Mouse (Mus musculus): ENCODE measurements at regions not wholly inside any gene's neighbourhood (a gene's known extent, or its start where the extent isn't known, plus 50 kb on each side); places are given as distances from the start of the nearest gene placed in this dataset.

DNA sequence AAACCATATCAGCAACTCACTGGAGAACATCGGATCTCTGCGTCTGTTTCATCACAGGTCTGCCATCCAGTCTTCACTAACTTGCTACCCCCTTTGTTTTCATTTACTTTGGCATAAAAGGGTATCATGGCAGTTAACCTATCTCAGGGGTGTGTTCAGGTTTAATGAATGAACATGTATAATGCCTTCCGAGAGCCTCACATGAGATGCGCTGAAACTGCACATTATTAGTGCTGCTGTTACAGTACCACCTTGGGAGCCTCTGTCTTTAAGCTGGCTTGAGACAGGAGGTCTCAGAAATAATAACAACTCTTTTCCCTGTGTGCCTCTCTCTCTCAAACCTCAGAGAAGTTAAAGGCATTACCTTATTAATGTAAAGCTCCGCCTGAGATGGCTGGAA, 438.2 kb upstream of the Cited2 start:
- Histone ChIP-seq H3K27me3 (replicated peaks) (no peaks in the 10 kb centered on the region), H3K4me2 (no peak overlapping the region), H3K4me1 (no peaks in the 10 kb centered on the region), H3K36me3 (no peaks in the 10 kb centered on the region), H3K9me3 (no peaks in the 10 kb centered on the region), H3K4me3 (no peak overlapping the region), H3K27ac (replicated peaks) (no peak overlapping the region), H3K9ac (no peak overlapping the region)
- 85% methylated on average over 5 of the region's 5 CpGs for WGBS
- no peak for ATAC-seq (ENCODE audit: extremely low read depth, insufficient number of reproducible peaks, low FRiP score, low TSS enrichment)

- H3K36me3 ChIP-seq: no peaks in the 10 kb centered on the region
- ATAC-seq (ENCODE audit: extremely low read depth, insufficient number of reproducible peaks, low FRiP score, low TSS enrichment): no peak
- WGBS: 76% methylated on average over 2 of the region's 2 CpGs
- no peak overlapping the region for H3K27ac ChIP-seq (replicated peaks)
- H3K4me3 ChIP-seq: no peak overlapping the region
- no peaks in the 10 kb centered on the region for H3K9me3 ChIP-seq
- H3K27me3 ChIP-seq (replicated peaks): no peaks in the 10 kb centered on the region
- no peaks in the 10 kb centered on the region for H3K4me1 ChIP-seq
- H3K9ac ChIP-seq: no peak overlapping the region
- no peak overlapping the region for H3K4me2 ChIP-seq
Measured at GRCm38 (mm10) chr10:17287141-17287540, 435.9 kb upstream of the Cited2 start.

DNA sequence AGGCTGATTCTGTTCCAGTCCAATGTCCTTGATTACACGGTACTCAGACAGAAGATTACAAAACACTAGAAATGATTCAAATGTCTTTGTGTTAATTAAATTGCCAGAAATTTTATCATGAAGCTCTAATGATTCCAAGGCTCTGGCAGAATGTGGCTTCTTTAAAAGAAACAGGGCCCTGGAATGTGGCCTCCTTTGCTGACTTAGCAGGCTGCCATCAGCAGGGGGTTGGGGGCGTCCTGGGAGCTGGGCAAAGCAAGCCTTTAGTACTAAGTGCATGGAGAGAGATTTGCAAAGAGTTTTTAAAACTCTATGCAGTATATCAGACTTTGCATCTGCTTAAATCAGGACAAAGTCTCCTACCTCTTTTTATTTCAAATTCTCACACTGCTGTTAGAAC, 434.8 kb upstream of the Cited2 start:
- Histone ChIP-seq H3K36me3 (no peaks in the 10 kb centered on the region), H3K4me2 (no peak overlapping the region), H3K27ac (replicated peaks) (no peak overlapping the region), H3K27me3 (replicated peaks) (no peaks in the 10 kb centered on the region), H3K9me3 (no peaks in the 10 kb centered on the region), H3K9ac (no peak overlapping the region), H3K4me1 (no peaks in the 10 kb centered on the region), H3K4me3 (no peak overlapping the region)
- 46% methylated on average over 2 of the region's 2 CpGs for WGBS
- no peak for ATAC-seq (ENCODE audit: extremely low read depth, insufficient number of reproducible peaks, low FRiP score, low TSS enrichment)

DNA sequence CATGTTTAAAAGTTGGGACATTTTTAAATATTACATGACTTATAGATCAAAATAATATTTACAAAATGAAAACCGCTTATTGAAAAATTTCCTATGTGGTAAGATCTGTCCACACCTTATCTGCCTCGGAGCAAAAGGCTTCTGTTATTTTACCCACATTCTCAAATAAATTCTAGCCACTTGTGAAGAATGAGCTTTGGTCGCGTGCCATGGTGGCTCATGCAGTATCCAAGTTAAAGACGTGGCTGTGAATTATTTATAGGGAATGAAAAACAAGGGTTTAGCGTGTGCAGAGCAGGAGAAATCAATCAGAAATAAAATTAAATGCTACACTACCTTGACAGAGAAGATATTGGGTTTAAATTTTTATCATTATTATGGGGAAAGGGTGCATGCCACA, 430.7 kb upstream of the Cited2 start:
- H3K36me3 ChIP-seq: no peaks in the 10 kb centered on the region
- 79% methylated on average over 6 of the region's 6 CpGs for WGBS
- ATAC-seq (ENCODE audit: extremely low read depth, insufficient number of reproducible peaks, low FRiP score, low TSS enrichment): no peak

DNA sequence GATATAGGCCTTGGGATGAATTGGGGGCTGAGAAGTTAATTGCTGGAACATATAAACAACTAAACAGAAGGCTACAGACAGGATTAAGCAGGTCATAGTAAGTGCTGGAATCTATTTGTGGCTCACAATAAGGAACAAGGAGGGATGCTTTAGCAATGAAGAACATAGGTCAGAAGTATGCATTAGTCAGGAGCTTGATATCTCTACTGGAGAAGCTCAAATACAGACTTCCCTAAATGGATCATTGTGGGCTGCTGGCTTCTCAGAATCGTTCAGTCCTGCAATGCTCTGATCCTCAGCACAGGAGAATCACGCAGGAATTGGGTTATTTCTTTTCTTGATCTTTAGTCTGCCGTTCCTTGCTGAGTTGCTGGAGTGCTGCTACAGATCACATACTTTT, 428.6 kb upstream of the Cited2 start:
- no peak overlapping the region for H3K4me3 ChIP-seq
- no peak for ATAC-seq (ENCODE audit: extremely low read depth, insufficient number of reproducible peaks, low FRiP score, low TSS enrichment)
- peaks cover 2% of the 10 kb centered on the region; the same call in 1 of the 2 replicates for H3K4me1 ChIP-seq
- no peaks in the 10 kb centered on the region for H3K27me3 ChIP-seq (replicated peaks)
- H3K9ac ChIP-seq: no peak overlapping the region
- H3K9me3 ChIP-seq: no peaks in the 10 kb centered on the region
- no peaks in the 10 kb centered on the region for H3K36me3 ChIP-seq
- no peak overlapping the region for H3K27ac ChIP-seq (replicated peaks)
- 72% methylated on average over 3 of the region's 3 CpGs for WGBS
- no peak overlapping the region for H3K4me2 ChIP-seq

More for the DNA sequence above, 430.7 kb upstream of the Cited2 start:
- Histone ChIP-seq H3K4me2 (no peak overlapping the region), H3K9ac (no peak overlapping the region), H3K4me3 (no peak overlapping the region), H3K9me3 (no peaks in the 10 kb centered on the region), H3K27me3 (replicated peaks) (no peaks in the 10 kb centered on the region), H3K27ac (replicated peaks) (no peak overlapping the region), H3K4me1 (no peaks in the 10 kb centered on the region)

DNA sequence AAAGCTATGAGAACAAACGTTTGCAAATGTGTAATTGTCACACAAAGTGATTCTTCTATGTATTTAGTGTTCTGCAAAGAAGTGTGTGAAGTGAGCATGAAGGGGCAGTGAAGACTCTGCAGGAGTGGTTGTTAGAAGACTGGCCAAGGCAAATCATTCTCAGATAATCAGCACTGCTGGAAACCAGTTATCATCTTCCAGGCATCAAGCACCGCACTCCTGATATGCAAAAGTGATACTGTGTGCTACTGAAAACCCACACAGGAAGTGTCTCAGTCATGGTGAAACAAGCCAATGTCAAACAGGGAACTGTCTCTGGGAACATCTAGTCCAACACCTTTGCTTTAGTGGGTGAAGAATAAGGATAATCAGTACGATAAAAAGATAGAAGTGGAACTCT, 427.9 kb upstream of the Cited2 start:
- WGBS: 61% methylated on average over 3 of the region's 3 CpGs
- Histone ChIP-seq H3K9ac (no peak overlapping the region), H3K27me3 (replicated peaks) (no peaks in the 10 kb centered on the region), H3K9me3 (no peaks in the 10 kb centered on the region), H3K4me2 (no peak overlapping the region), H3K36me3 (no peaks in the 10 kb centered on the region), H3K27ac (replicated peaks) (no peak overlapping the region), H3K4me3 (no peak overlapping the region), H3K4me1 (peaks cover 9% of the 10 kb centered on the region; the same call in 1 of the 2 replicates)
- ATAC-seq (ENCODE audit: extremely low read depth, insufficient number of reproducible peaks, low FRiP score, low TSS enrichment): no peak

- H3K36me3 ChIP-seq: no peaks in the 10 kb centered on the region
- H3K4me2 ChIP-seq: peak overlapping the region; percentile 46
- H3K9me3 ChIP-seq: no peaks in the 10 kb centered on the region
- no peak overlapping the region for H3K9ac ChIP-seq
- WGBS: 11% methylated on average over 6 of the region's 6 CpGs
- H3K4me3 ChIP-seq: no peak overlapping the region
- ATAC-seq (ENCODE audit: extremely low read depth, insufficient number of reproducible peaks, low FRiP score, low TSS enrichment): no peak
- peak overlapping the region; percentile 70 for H3K27ac ChIP-seq (replicated peaks)
- peaks cover 10% of the 10 kb centered on the region; the same call in 1 of the 2 replicates for H3K4me1 ChIP-seq
- no peaks in the 10 kb centered on the region for H3K27me3 ChIP-seq (replicated peaks)
Measured at GRCm38 (mm10) chr10:17299600-17299999, 423.4 kb upstream of the Cited2 start.

- no peaks in the 10 kb centered on the region for H3K9me3 ChIP-seq
- H3K27me3 ChIP-seq (replicated peaks): no peaks in the 10 kb centered on the region
- no peak overlapping the region for H3K4me2 ChIP-seq
- H3K4me3 ChIP-seq: no peak overlapping the region
- H3K9ac ChIP-seq: no peak overlapping the region
- H3K36me3 ChIP-seq: no peaks in the 10 kb centered on the region
- no peak overlapping the region for H3K27ac ChIP-seq (replicated peaks)
- peaks cover 17% of the 10 kb centered on the region for H3K4me1 ChIP-seq
- 86% methylated on average over 3 of the region's 3 CpGs for WGBS
- ATAC-seq (ENCODE audit: extremely low read depth, insufficient number of reproducible peaks, low FRiP score, low TSS enrichment): no peak
Measured at GRCm38 (mm10) chr10:17326724-17327123, 396.3 kb upstream of the Cited2 start.

- peak overlapping the region; percentile 76 for H3K27ac ChIP-seq (replicated peaks)
- no peaks in the 10 kb centered on the region for H3K9me3 ChIP-seq
- WGBS: 9% methylated on average over 6 of the region's 6 CpGs
- H3K4me3 ChIP-seq: peak overlapping the region; percentile 48
- H3K36me3 ChIP-seq: no peaks in the 10 kb centered on the region
- peak overlapping the region; percentile 73 for H3K4me2 ChIP-seq
- peaks cover 35% of the 10 kb centered on the region for H3K4me1 ChIP-seq
- ATAC-seq (ENCODE audit: extremely low read depth, insufficient number of reproducible peaks, low FRiP score, low TSS enrichment): no peak
- no peaks in the 10 kb centered on the region for H3K27me3 ChIP-seq (replicated peaks)
- peak overlapping the region; percentile 78 for H3K9ac ChIP-seq
Measured at GRCm38 (mm10) chr10:17330904-17331606, 392.0 kb upstream of the Cited2 start.

DNA sequence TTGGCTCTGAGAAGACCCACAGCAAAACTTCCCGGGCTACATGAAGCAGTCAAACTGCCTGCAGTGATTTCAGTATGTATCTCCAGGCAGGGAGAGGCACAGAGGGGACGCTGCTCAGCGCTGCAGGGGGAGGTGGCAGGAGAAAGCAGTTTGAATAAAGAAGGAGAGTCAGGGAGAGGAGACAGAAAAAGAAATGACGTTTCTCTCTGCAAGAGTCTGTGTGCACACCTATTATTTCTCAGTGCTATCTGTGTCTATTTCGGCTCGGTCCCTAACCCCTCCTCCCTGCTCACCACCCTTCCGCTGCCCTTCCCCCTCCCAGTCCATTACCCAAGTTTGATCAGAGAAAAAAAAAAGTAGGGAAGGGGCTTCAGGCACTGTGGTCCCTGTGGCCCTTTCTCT, 391.4 kb upstream of the Cited2 start:
- peak overlapping the region; percentile 76 for H3K27ac ChIP-seq (replicated peaks)
- 1% methylated on average over 7 of the region's 7 CpGs for WGBS
- ATAC-seq (ENCODE audit: extremely low read depth, insufficient number of reproducible peaks, low FRiP score, low TSS enrichment): no peak; the same call in 1 of the 2 replicates

GRCm38 (mm10) chr10:17332025-17332767, 390.8 kb upstream of the Cited2 start:
- H3K4me1 ChIP-seq: peaks cover 35% of the 10 kb centered on the region
- H3K4me3 ChIP-seq: peak overlapping the region; percentile 48
- no peaks in the 10 kb centered on the region for H3K36me3 ChIP-seq
- H3K9me3 ChIP-seq: no peaks in the 10 kb centered on the region
- H3K9ac ChIP-seq: no peak overlapping the region
- no peaks in the 10 kb centered on the region for H3K27me3 ChIP-seq (replicated peaks)
- peak overlapping the region; percentile 73 for H3K4me2 ChIP-seq
- no peak for ATAC-seq (ENCODE audit: extremely low read depth, insufficient number of reproducible peaks, low FRiP score, low TSS enrichment)
- WGBS: 57% methylated on average over 6 of the region's 6 CpGs
- H3K27ac ChIP-seq (replicated peaks): peak overlapping the region; percentile 76

More for the DNA sequence above, 391.4 kb upstream of the Cited2 start:
- H3K4me1 ChIP-seq: peaks cover 35% of the 10 kb centered on the region
- H3K27me3 ChIP-seq (replicated peaks): no peaks in the 10 kb centered on the region
- H3K9ac ChIP-seq: peak overlapping the region; percentile 78
- peak overlapping the region; percentile 48 for H3K4me3 ChIP-seq
- H3K9me3 ChIP-seq: no peaks in the 10 kb centered on the region
- H3K36me3 ChIP-seq: no peaks in the 10 kb centered on the region
- H3K4me2 ChIP-seq: peak overlapping the region; percentile 73

GRCm38 (mm10) chr10:17332986-17333385, 390.0 kb upstream of the Cited2 start:
- no peaks in the 10 kb centered on the region for H3K36me3 ChIP-seq
- H3K9ac ChIP-seq: no peak overlapping the region
- no peak for ATAC-seq (ENCODE audit: extremely low read depth, insufficient number of reproducible peaks, low FRiP score, low TSS enrichment)
- 61% methylated on average over 3 of the region's 3 CpGs for WGBS
- H3K4me1 ChIP-seq: peaks cover 35% of the 10 kb centered on the region
- H3K27me3 ChIP-seq (replicated peaks): no peaks in the 10 kb centered on the region
- no peak overlapping the region for H3K4me2 ChIP-seq
- no peak overlapping the region for H3K27ac ChIP-seq (replicated peaks)
- H3K9me3 ChIP-seq: no peaks in the 10 kb centered on the region
- H3K4me3 ChIP-seq: no peak overlapping the region
